Mouse (Mus musculus) gastrocnemius, postnatal 36 days (tissue): Measurements from ENCODE around the gene Tet2. TPM values are rescaled to one million over a fixed set of nuclear protein-coding genes. Genes with fewer than 3 reads are reported as not detected.

ENCODE experiments used
- DNase-seq, 2 experiments: peaks; one replicate each; pipeline ENCODE4 v3.0.0; 2022
- intact Hi-C: fragments of 180-260 bp; cut with DNase I; formaldehyde crosslinking; loops from one replicate; pipeline ENCODE4 v1.15.1; 2025
- microRNA-seq, 2 experiments: library from miRNA; unstranded; fragments of <30 nt; microRNA quantifications; one replicate each; pipeline ENCODE4 v1.2.0; 2021
- total RNA-seq, 2 experiments: library from RNA; stranded (reverse); gene quantifications; 2 replicates each; pipeline ENCODE4 v1.2.3; 2021

Tet2 gene
- total RNA-seq, 2 experiments from 2014 or later, result 17.1 to 27.5 TPM

- intact Hi-C loops, result no loop called here
These were observed 73.8 kb downstream of the Tet2 start for GRCm38 (mm10) chr3:133471101-133471500.

GRCm38 (mm10) chr3:133468883-133469282 is 76.1 kb downstream of the Tet2 start:
- intact Hi-C loops, result no loop called here
- DNase-seq, result no peak

More at GRCm38 (mm10) chr3:133471101-133471500, 73.8 kb downstream of the Tet2 start:
- DNase-seq, result no peak

GRCm38 (mm10) chr3:133463233-133463632 is 81.7 kb downstream of the Tet2 start:
- DNase-seq, result no peak
- intact Hi-C loops, result no loop called here

GRCm38 (mm10) chr3:133462485-133462884 is 82.5 kb downstream of the Tet2 start:
- no peak for DNase-seq
- intact Hi-C loops, result no loop called here

GRCm38 (mm10) chr3:133462059-133462458 is 82.9 kb downstream of the Tet2 start:
- DNase-seq, result no peak
- intact Hi-C loops, result no loop called here

- intact Hi-C loops, result no loop called here
- DNase-seq, result no peak
These were observed 85.8 kb downstream of the Tet2 start for GRCm38 (mm10) chr3:133459174-133459573.

GRCm38 (mm10) chr3:133453896-133454295 is 91.0 kb downstream of the Tet2 start:
- intact Hi-C loops, result no loop called here
- no peak for DNase-seq

GRCm38 (mm10) chr3:133436919-133437320 is 108.0 kb downstream of the Tet2 start:
- DNase-seq, result no peak
- intact Hi-C loops, result no loop called here

GRCm38 (mm10) chr3:133436279-133436860 is 108.6 kb downstream of the Tet2 start:
- no peak for DNase-seq
- intact Hi-C loops, result no loop called here

GRCm38 (mm10) chr3:133435774-133436148 is 109.2 kb downstream of the Tet2 start:
- DNase-seq, result no peak
- intact Hi-C loops, result no loop called here

GRCm38 (mm10) chr3:133435141-133435773 is 109.7 kb downstream of the Tet2 start:
- DNase-seq, result no peak
- intact Hi-C loops, result no loop called here

- intact Hi-C loops, result no loop called here
- DNase-seq, result no peak
These were observed 115.4 kb downstream of the Tet2 start for GRCm38 (mm10) chr3:133429394-133430173.

GRCm38 (mm10) chr3:133428003-133428402 is 116.9 kb downstream of the Tet2 start:
- intact Hi-C loops, result no loop called here

GRCm38 (mm10) chr3:133423073-133423472 is 121.9 kb downstream of the Tet2 start:
- intact Hi-C loops, result no loop called here
- DNase-seq, result no peak

More at GRCm38 (mm10) chr3:133428003-133428402, 116.9 kb downstream of the Tet2 start:
- no peak for DNase-seq

- intact Hi-C loops, result no loop called here
These were observed 130.2 kb downstream of the Tet2 start for GRCm38 (mm10) chr3:133414747-133415146.

More at GRCm38 (mm10) chr3:133414747-133415146, 130.2 kb downstream of the Tet2 start:
- DNase-seq, result no peak

Small RNAs within 50 kb of the gene (microRNA-seq; reads per million reads assigned to microRNA genes)
- 0 reads per million in 2 experiments for gene Gm25042

Other genes with a start within 250 kb of the Tet2 start
- gene Ppa2, start 235.0 kb downstream of the Tet2 start, total RNA-seq, result 10 to 100 TPM; 45.5 to 46.2 TPM